Mouse (Mus musculus): Measurements from ENCODE around the gene Lypd4. TPM values are rescaled to one million over a fixed set of nuclear protein-coding genes. Genes with fewer than 3 reads are reported as not detected.

The Lypd4 gene
- polyA plus RNA-seq, 1 experiment from 2014 or later, result not detected

DNA sequence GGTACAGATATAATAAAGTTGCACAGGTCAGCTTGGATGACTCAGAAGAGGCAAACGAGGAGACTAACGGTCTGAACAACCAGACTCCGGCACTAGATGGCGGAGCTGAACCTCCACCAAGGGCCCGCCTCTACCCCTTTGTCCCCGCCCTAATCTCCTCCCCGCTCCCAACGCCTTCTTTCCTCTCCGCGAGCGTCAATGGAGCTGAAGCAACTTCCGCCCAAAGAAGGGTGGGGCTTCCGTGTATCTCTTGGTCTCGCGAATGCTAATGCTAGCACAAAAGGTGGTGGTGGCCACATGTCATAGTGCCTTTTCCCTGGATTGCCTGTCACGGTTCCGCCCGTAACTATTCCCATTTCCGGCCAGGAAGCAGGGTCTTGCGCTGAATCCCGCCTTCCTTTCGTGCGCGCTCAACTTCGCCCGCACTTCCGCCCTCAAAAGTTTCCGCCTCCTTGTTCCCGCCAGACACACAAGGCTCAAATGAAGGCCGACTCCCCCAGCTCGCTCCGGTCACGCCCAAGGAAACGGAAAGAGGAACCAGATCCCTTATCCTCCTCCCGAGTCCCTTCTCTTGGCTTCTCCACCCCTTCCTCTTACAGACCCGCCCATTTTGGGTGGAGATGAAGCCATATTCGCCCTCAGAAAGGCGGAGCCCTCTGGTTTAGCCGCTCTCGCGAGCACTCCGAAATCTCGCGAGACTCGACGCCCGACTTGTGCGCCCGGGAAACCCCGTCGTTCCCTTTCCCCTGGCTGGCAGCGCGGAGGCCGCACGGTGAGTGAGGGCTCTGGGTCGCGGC, 14.4 kb upstream of the Lypd4 start, which contains the start of gene Rps19:
Gene Rps19 (plus strand): TSS at position 476 of the 797 bp plus-strand sequence.
- Histone ChIP-seq H3K27ac (ENCODE audit: low read depth, low read length) (peak within 1 kb of the TSS; percentile 81), H3K4me2 (ENCODE audit: low read depth, low read length) (peak within 1 kb of the TSS; percentile 88), H3K9me3 (ENCODE audit: control insufficient read depth, low read length) (no peaks in the 10 kb centered on the region), H3K4me1 (ENCODE audit: control insufficient read depth, insufficient read depth, low read length) (peaks cover 18% of the 10 kb centered on the region), H3K36me3 (ENCODE audit: control insufficient read depth, insufficient read depth, low read length) (peaks cover 27% of the 10 kb centered on the region), H3K4me3 (ENCODE audit: low read depth, low read length) (peak within 1 kb of the TSS; percentile 98), H3K27me3 (ENCODE audit: control insufficient read depth, insufficient read depth, low read length) (no peaks in the 10 kb centered on the region), H3K9ac (replicated peaks; ENCODE audit: low read depth, low read length) (peak within 1 kb of the TSS; percentile 99)
- ATAC-seq (ENCODE audit: low read depth), result peak; percentile 92
- WGBS, result under 1% methylated on average over 57 of the region's 57 CpGs

DNA sequence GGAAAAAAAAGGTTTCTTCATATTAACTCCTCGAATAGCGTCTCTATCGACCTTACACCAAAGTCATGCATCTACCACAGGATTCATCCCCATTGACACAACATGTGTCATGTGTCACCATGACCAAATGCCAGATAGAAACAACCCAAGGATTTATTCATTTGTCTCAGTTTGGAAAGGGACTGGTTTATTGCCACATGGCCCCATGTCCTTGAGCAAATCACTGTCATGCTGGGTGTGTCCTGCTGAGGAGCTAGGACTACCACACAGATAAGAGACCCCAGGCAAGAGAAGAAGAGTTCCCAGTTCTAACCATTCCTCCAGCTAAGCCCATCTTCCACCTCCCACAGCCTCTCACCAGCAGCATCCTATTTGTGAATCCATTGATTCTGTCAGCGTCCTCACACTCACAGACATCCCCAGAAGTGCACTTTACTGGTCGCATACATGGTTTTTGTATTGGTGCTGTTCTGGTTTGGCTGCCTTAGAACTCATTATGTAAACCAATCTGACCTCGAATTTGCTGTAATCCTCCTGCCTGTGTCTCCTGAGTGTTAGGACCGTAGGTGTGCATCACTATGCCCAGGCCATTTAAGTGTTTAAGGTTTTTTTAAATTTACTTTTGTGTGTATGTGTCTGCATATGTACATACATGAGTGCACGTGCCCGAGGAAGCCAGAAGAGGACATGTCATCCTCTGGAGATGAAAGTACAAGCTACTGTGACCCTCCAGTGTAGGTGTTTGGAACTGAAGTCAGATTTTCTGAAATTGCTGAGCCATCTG, 12.9 kb upstream of the Lypd4 start:
- peaks cover 13% of the 10 kb centered on the region for H3K36me3 ChIP-seq (ENCODE audit: control insufficient read depth, insufficient read depth, low read length)
- H3K4me1 ChIP-seq (ENCODE audit: control insufficient read depth, insufficient read depth, low read length), result peaks cover 18% of the 10 kb centered on the region
- no peak overlapping the region for H3K4me3 ChIP-seq (ENCODE audit: low read depth, low read length)
- H3K9ac ChIP-seq (replicated peaks; ENCODE audit: low read depth, low read length), result no peak overlapping the region
- H3K4me2 ChIP-seq (ENCODE audit: low read depth, low read length), result no peak overlapping the region
- H3K27ac ChIP-seq (ENCODE audit: low read depth, low read length), result no peak overlapping the region
- no peaks in the 10 kb centered on the region for H3K9me3 ChIP-seq (ENCODE audit: control insufficient read depth, low read length)
- ATAC-seq (ENCODE audit: low read depth), result no peak
- H3K27me3 ChIP-seq (ENCODE audit: control insufficient read depth, insufficient read depth, low read length), result no peaks in the 10 kb centered on the region
- 92% methylated on average over 9 of the region's 9 CpGs for WGBS

- 4% methylated on average over 2 of the region's 2 CpGs for WGBS
- Histone ChIP-seq H3K27me3 (ENCODE audit: control insufficient read depth, insufficient read depth, low read length) (no peaks in the 10 kb centered on the region), H3K4me1 (ENCODE audit: control insufficient read depth, insufficient read depth, low read length) (no peaks in the 10 kb centered on the region), H3K27ac (ENCODE audit: low read depth, low read length) (no peak overlapping the region), H3K9ac (replicated peaks; ENCODE audit: low read depth, low read length) (no peak overlapping the region), H3K36me3 (ENCODE audit: control insufficient read depth, insufficient read depth, low read length) (no peaks in the 10 kb centered on the region), H3K4me2 (ENCODE audit: low read depth, low read length) (no peak overlapping the region), H3K4me3 (ENCODE audit: low read depth, low read length) (no peak overlapping the region), H3K9me3 (ENCODE audit: control insufficient read depth, low read length) (no peaks in the 10 kb centered on the region)
- no peak for ATAC-seq (ENCODE audit: low read depth)
Measured at GRCm38 (mm10) chr7:24879620-24880019, 9.9 kb upstream of the Lypd4 start.

- H3K9me3 ChIP-seq (ENCODE audit: control insufficient read depth, low read length), result no peaks in the 10 kb centered on the region
- no peaks in the 10 kb centered on the region for H3K27me3 ChIP-seq (ENCODE audit: control insufficient read depth, insufficient read depth, low read length)
- H3K27ac ChIP-seq (ENCODE audit: low read depth, low read length), result no peak overlapping the region
- ATAC-seq (ENCODE audit: low read depth), result no peak
- WGBS, result 81% methylated on average over 3 of the region's 3 CpGs
- H3K4me3 ChIP-seq (ENCODE audit: low read depth, low read length), result no peak overlapping the region
- H3K9ac ChIP-seq (replicated peaks; ENCODE audit: low read depth, low read length), result no peak overlapping the region
- no peaks in the 10 kb centered on the region for H3K36me3 ChIP-seq (ENCODE audit: control insufficient read depth, insufficient read depth, low read length)
- H3K4me1 ChIP-seq (ENCODE audit: control insufficient read depth, insufficient read depth, low read length), result no peaks in the 10 kb centered on the region
- H3K4me2 ChIP-seq (ENCODE audit: low read depth, low read length), result no peak overlapping the region
Measured at GRCm38 (mm10) chr7:24877588-24877987, 7.8 kb upstream of the Lypd4 start.

DNA sequence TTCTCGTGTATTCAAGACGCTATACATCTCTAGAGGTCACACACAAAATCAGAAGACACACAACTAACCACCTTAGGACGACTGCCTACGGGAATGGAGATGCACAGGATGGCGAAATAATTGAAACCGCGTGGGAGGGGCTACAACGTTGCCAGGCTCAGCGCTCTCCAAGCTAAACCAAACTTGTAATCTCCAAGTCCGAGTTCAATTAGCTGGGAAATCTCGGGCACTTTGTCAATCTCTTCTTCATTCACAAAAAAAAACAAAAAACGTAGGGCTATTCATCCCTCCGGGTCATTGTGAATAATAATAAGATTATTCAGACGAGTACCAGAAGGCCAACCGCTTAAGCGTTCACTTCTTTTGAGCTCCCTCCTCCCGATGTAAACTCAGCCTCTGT, 661 bp downstream of the Lypd4 start:
- H3K4me1 ChIP-seq (ENCODE audit: control insufficient read depth, insufficient read depth, low read length), result no peaks in the 10 kb centered on the region
- H3K9ac ChIP-seq (replicated peaks; ENCODE audit: low read depth, low read length), result no peak overlapping the region
- no peak overlapping the region for H3K27ac ChIP-seq (ENCODE audit: low read depth, low read length)
- no peaks in the 10 kb centered on the region for H3K9me3 ChIP-seq (ENCODE audit: control insufficient read depth, low read length)
- no peaks in the 10 kb centered on the region for H3K27me3 ChIP-seq (ENCODE audit: control insufficient read depth, insufficient read depth, low read length)
- ATAC-seq (ENCODE audit: low read depth), result no peak
- H3K36me3 ChIP-seq (ENCODE audit: control insufficient read depth, insufficient read depth, low read length), result no peaks in the 10 kb centered on the region
- WGBS, result 56% methylated on average over 17 of the region's 17 CpGs
- no peak overlapping the region for H3K4me2 ChIP-seq (ENCODE audit: low read depth, low read length)
- H3K4me3 ChIP-seq (ENCODE audit: low read depth, low read length), result no peak overlapping the region

DNA sequence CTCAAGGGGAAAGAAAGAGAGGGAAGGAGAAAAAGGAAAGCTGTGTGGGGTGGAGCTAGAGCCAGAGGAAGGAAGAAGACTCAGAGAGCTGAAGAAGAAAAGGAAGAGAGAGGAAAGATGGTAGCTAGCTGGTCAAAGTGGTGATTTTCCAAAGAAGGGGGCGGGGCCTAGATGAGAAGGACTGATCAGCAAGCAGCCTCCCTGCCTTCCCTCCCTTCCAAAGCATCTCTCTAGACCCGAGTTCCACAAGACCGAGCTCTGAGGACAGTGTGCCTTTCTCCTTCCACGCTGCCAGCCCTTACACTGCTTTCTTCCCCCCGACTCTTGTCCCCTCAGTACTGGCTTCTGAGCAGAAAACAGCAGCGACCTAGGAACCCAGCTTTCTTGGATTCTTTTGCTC, 5.6 kb downstream of the Lypd4 start:
- no peak overlapping the region for H3K27ac ChIP-seq (ENCODE audit: low read depth, low read length)
- H3K9me3 ChIP-seq (ENCODE audit: control insufficient read depth, low read length), result no peaks in the 10 kb centered on the region
- WGBS, result 36% methylated on average over 6 of the region's 6 CpGs
- no peak overlapping the region for H3K4me3 ChIP-seq (ENCODE audit: low read depth, low read length)
- H3K4me2 ChIP-seq (ENCODE audit: low read depth, low read length), result no peak overlapping the region
- no peak overlapping the region for H3K9ac ChIP-seq (replicated peaks; ENCODE audit: low read depth, low read length)
- ATAC-seq (ENCODE audit: low read depth), result no peak
- H3K4me1 ChIP-seq (ENCODE audit: control insufficient read depth, insufficient read depth, low read length), result no peaks in the 10 kb centered on the region
- no peaks in the 10 kb centered on the region for H3K27me3 ChIP-seq (ENCODE audit: control insufficient read depth, insufficient read depth, low read length)
- no peaks in the 10 kb centered on the region for H3K36me3 ChIP-seq (ENCODE audit: control insufficient read depth, insufficient read depth, low read length)

DNA sequence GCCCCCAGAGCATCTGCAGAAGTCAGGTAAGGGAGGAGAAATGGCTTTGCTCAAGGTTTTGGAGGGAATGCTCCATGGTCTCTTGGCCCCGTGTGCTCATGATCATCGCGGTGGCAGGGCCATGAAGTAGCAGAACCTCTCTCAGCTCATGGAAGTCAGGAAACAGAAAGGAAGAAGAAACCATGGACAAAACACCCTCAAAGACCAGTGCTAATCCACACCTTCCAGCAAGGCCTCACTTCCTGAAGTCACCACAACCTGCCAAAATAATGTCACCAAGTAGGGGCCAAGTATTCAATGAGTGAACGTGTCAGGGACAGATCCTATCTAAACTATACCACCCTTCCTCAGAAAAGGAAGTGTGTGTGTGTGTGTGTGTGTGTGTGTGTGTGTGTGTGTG, 6.9 kb downstream of the Lypd4 start:
- no peaks in the 10 kb centered on the region for H3K4me1 ChIP-seq (ENCODE audit: control insufficient read depth, insufficient read depth, low read length)
- H3K4me3 ChIP-seq (ENCODE audit: low read depth, low read length), result no peak overlapping the region
- H3K9ac ChIP-seq (replicated peaks; ENCODE audit: low read depth, low read length), result no peak overlapping the region
- no peak overlapping the region for H3K4me2 ChIP-seq (ENCODE audit: low read depth, low read length)
- H3K36me3 ChIP-seq (ENCODE audit: control insufficient read depth, insufficient read depth, low read length), result no peaks in the 10 kb centered on the region
- no peaks in the 10 kb centered on the region for H3K27me3 ChIP-seq (ENCODE audit: control insufficient read depth, insufficient read depth, low read length)
- no peak overlapping the region for H3K27ac ChIP-seq (ENCODE audit: low read depth, low read length)
- no peaks in the 10 kb centered on the region for H3K9me3 ChIP-seq (ENCODE audit: control insufficient read depth, low read length)
- 81% methylated on average over 4 of the region's 4 CpGs for WGBS
- ATAC-seq (ENCODE audit: low read depth), result no peak

DNA sequence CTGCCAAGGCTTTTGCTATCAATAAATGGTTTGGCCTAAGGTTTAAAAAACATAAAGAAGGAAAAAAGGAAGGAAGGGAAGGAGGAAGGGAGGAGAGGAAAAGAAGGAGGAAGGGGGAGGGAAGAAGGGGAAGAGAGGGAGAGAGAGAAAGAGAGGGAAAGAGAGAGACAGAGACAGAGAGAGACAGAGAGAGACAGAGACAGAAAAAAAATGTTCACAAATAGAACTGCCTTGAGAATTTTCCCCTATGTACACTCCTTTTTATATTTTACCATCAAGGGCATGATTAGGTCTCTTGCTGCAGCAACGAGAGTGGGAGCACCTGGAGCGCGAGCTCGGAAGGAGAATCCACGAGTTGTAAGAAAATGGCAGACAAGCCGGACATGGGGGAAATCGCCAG, 7.8 kb downstream of the Lypd4 start, which contains the start of gene Gm9844:
Gene Gm9844 (plus strand): TSS at position 301 of the 400 bp plus-strand sequence.
- WGBS, result 93% methylated on average over 7 of the region's 7 CpGs
- ATAC-seq (ENCODE audit: low read depth), result no peak
- no peak within 1 kb of the TSS for H3K4me2 ChIP-seq (ENCODE audit: low read depth, low read length)

DNA sequence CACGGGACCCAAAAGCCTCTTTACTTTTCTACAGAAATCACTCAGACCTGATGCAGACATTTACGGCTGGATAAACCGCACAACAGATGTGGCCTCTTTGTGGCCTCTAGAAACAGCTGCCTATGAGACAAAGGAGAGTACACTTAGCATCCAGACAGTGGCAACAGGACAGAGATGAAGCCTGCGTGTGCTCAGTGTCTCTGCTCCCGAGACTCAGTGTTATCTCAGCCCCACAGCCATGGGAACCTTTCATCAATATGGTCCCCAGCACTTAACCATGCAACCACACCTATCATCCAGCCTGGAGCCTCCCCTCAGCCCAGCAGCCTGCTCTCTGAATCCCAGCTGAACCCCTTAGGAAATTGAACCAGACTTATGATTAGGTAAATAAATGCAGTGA, 10.5 kb downstream of the Lypd4 start:
- Histone ChIP-seq H3K9ac (replicated peaks; ENCODE audit: low read depth, low read length) (no peak overlapping the region), H3K27me3 (ENCODE audit: control insufficient read depth, insufficient read depth, low read length) (no peaks in the 10 kb centered on the region), H3K27ac (ENCODE audit: low read depth, low read length) (no peak overlapping the region), H3K36me3 (ENCODE audit: control insufficient read depth, insufficient read depth, low read length) (no peaks in the 10 kb centered on the region), H3K4me1 (ENCODE audit: control insufficient read depth, insufficient read depth, low read length) (no peaks in the 10 kb centered on the region), H3K4me2 (ENCODE audit: low read depth, low read length) (no peak overlapping the region), H3K9me3 (ENCODE audit: control insufficient read depth, low read length) (no peaks in the 10 kb centered on the region), H3K4me3 (ENCODE audit: low read depth, low read length) (no peak overlapping the region)
- 53% methylated on average over 5 of the region's 5 CpGs for WGBS
- ATAC-seq (ENCODE audit: low read depth), result no peak

More for the DNA sequence above, 7.8 kb downstream of the Lypd4 start, which contains the start of gene Gm9844:
- Histone ChIP-seq H3K27ac (ENCODE audit: low read depth, low read length) (no peak within 1 kb of the TSS), H3K4me3 (ENCODE audit: low read depth, low read length) (no peak within 1 kb of the TSS), H3K36me3 (ENCODE audit: control insufficient read depth, insufficient read depth, low read length) (no peaks in the 10 kb centered on the region), H3K27me3 (ENCODE audit: control insufficient read depth, insufficient read depth, low read length) (no peaks in the 10 kb centered on the region), H3K9me3 (ENCODE audit: control insufficient read depth, low read length) (no peaks in the 10 kb centered on the region), H3K4me1 (ENCODE audit: control insufficient read depth, insufficient read depth, low read length) (no peaks in the 10 kb centered on the region), H3K9ac (replicated peaks; ENCODE audit: low read depth, low read length) (no peak within 1 kb of the TSS)

Measured in neural tube, embryonic 14.5 days (tissue).